Mouse (Mus musculus) adrenal gland, adult 8-10 months (tissue): Measurements from ENCODE around the gene Zfp316. TPM values are rescaled to one million over a fixed set of nuclear protein-coding genes. Genes with fewer than 3 reads are reported as not detected.
A peak's percentile ranks its signal among the peaks of the same experiment; 100 is the strongest.

Source experiments
- DNase-seq: peaks from one replicate; pipeline ENCODE4 v3.0.0; 2022
- total RNA-seq, 4 experiments: library from RNA; stranded (reverse); gene quantifications; 2 replicates each; pipeline ENCODE4 v1.2.4; 2022

The Zfp316 gene
- total RNA-seq, result 10 to 100 TPM; 11.0 to 13.1 (median 12.0) TPM

GRCm38 (mm10) chr5:143269363-143270150, at the start of gene Zfp316:
Gene Zfp316 (minus strand): TSS chr5:143270022.
- peak; percentile 50 for DNase-seq

GRCm38 (mm10) chr5:143317288-143317610, 47.4 kb upstream of the Zfp316 start:
- DNase-seq, result peak; percentile 55

DNA sequence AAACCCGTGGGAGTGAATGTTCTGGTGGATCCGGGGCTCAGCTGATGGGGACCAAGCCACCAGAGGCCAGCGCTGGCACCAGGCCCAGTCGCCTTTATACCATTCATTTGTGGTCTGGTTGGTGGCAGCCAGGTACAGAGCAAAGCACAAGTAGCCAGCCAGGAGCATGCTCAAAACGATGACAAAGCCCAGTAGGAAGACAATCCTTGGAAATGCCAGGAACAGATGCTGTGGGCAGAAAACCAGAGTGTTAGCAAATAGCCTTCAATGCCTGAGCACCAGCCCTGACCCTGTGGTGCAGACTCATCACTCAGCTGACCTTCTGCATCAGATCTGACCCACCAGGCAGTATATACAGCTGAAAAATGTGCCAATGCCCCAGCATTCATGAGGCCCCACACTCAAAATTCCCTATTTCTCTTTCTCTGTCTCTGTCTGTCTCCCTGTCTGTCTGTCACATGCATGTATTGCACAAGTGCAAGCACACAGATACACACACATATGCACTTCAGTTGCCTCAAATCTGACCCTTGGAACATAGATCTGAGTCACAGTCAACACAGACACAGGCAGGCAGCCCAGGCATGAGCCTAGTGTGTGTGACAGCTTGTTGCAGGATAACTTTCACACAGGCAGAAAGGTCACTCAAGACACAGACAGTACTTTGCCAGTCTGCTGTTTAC, 46.9 kb upstream of the Zfp316 start:
- DNase-seq, result peak; percentile 74

GRCm38 (mm10) chr5:143315514-143315888, 45.7 kb upstream of the Zfp316 start:
- no peak for DNase-seq

DNA sequence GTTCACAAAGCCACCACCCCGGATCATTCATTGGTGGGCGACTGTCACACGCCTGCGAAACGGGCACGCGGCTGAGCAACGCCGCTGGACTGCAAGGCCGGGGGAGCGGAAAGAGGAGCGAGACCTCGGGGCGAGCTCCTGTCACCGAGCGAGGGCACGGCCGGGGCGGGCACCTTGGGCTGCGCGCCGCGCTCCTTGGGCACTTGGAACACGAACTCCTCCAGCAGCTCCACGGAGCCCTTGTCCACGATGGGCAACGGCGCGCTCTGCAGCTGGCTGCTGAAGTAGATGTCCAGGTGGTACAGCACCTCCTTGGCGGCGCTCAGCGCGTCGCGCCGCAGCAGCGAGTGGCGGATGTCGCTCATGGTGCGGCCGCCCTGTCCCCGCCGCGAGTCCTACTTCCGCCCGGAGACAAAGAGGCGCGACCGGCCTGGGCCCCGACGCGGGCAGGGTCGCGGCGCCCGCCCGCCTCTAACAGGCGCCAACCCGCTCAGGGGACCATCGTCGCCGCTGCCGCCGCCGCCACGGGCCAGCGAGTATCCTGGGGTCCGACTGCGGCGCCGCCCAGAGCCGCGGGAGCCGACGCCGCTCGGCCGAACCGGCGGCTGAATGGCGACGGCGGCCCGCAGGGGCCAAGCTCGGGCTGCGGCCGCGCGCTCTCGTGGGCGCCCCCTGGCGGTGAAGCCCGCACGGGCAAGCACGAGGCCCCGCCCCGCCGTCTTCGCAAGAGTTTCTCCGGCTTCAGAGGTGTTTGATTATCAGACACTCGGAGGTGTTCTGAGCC, 45.1 kb upstream of the Zfp316 start, which contains the start of gene E130309D02Rik:
E130309D02Rik (minus strand) TSS at position 631 of the 784 bp plus-strand sequence.
- DNase-seq, result peak; percentile 75

DNA sequence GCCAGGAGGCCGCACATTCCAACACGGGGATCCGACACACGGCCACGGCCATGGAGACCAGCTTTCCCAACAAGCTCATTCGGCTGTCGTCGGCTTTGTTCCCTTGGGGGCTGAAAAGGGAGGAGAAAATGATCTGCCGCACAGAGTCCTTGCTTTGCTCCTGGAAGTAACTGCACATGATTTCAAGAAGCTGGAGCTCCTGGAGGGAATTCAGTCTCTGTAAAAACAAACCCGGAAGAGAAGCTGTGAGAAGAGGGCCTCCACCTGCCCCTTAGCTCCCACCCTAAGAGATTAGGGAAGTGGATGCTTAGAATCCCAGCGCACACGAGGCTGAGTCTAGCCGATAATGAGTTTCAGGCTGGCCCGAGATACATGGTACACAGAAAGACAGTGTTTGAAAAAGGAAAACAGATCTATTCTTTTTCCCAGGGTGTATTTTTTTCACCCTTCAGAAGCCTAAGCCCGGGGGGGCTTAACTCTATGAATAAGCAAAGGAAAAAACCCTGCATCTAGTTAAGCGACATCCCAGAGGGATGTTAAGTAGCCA, 44.4 kb upstream of the Zfp316 start:
- DNase-seq, result no peak

GRCm38 (mm10) chr5:143311886-143312285, 42.1 kb upstream of the Zfp316 start:
- peak; percentile 46 for DNase-seq

DNA sequence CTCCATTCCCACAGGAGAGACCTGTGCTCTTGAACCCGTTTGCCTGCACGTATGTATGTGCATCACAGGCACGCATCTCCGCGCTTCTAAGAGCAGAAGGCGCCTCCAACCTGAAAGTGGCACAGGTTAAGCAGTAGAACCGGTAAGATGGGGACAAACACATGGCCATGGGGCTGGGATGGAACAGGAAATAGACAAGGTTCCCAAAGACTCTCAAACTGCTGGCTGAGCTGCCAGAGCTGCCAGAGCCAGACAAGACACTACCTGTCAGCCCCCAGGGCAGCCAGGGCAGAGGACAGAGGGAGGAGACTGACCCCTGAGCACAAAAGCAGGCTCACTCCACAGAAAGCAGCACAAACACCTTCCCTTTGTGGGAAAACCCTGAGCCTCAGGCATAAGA, 40.1 kb upstream of the Zfp316 start:
- DNase-seq, result no peak

DNA sequence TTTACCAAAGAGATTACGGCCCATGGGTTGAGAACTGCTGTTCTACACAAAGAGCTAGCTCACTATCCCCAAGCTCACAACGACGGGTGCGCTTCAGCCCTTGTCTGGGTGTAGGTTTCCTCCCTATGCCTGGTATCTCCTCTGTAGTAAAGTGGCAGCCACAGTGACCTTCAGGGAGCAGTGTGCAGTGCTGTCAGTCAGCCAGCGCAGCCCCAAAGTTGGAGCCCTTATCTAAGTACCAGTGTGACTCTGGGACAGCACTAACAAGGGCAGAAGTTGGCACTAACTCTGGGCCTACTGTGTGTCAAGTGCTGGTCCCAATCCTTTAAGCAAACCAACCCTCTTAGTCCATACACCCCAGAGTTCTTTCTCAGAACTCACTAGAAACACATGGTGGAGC, 39.0 kb upstream of the Zfp316 start:
- no peak for DNase-seq

DNA sequence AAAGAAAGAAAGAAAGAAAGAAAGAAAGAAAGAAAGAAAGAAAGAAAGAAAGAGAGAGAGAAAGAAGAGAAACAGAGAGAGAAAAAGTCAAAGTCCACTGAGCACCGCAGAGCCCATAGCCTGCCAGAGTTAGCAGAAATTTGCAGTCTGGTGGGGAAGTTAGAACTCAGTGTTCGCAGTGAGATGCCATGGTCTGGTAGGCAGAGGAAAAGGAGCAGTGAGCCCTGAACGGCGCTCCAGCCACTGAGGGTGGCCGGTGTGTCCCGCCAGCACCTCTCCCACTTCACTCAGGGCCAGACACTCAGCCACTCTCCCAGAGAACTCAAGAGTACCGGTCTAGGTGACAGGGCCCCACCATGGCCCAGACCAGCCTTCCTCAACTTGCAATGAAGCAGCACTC, 34.4 kb upstream of the Zfp316 start:
- DNase-seq, result no peak

DNA sequence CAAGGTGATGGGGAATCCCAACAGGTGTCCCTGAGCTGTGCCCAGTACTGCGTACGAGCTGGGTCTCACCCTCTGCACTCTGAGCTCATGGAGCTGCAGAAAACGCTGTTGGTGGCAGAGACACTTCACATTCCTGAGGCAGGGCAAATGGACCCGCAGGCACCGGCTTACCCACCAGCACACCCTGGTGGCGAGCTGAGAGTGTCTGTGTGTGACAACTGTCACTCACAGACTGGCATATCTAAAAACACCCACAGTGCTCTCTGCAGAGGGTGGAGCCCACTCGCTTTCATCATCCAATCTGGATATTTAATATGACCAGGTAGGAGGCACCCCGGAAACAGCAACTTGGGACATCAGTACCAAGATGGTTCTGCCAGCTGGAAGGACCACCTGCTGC, 31.5 kb upstream of the Zfp316 start:
- DNase-seq, result no peak

DNA sequence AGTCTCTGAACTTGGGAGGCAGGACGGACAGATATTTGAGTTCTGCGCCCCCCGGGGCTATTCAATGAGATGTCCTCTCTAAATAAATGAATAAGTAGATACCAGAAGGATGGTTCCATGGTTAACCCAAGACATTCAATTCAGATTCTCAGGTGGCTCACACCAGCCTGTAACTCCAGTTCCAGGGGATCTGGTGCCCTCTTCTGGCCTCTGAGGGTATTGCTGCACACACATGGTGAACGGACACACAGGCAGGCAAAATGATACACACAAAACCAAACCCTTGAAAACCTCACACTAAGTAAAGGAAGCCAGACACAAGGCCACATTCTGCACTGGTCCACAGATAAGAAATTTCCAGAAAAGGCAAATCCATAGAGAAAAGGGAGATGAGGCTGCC, 29.9 kb upstream of the Zfp316 start:
- DNase-seq, result peak; percentile 30

DNA sequence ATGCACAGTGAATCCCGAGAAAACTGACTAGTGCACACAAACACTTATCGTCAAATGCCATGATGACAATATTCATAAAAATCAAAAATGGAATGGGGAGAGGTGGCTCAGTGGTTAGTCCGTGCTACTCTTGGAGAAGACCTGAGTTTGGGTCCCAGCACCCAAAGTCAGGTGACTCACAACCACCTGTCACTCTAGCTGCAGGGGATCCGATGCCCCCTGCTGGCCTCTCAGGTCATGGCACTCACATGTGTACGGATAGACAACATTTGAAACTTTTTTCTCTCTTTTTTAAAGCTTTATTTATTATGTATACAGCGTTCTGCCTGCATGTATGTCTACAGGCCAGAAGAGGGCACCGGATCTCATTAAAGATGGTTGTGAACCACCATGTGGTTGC, 28.6 kb upstream of the Zfp316 start:
- no peak for DNase-seq

GRCm38 (mm10) chr5:143297986-143298385, 28.2 kb upstream of the Zfp316 start:
- DNase-seq, result no peak

- no peak for DNase-seq
Observed at GRCm38 (mm10) chr5:143295330-143295729, 25.5 kb upstream of the Zfp316 start.

- no peak for DNase-seq
Observed at GRCm38 (mm10) chr5:143294862-143295261, 25.0 kb upstream of the Zfp316 start.

GRCm38 (mm10) chr5:143293404-143293803, 23.6 kb upstream of the Zfp316 start, which contains the start of gene Zfp853:
Gene Zfp853 (minus strand): TSS chr5:143293623.
- no peak for DNase-seq

GRCm38 (mm10) chr5:143292879-143293278, 23.1 kb upstream of the Zfp316 start:
- no peak for DNase-seq

DNA sequence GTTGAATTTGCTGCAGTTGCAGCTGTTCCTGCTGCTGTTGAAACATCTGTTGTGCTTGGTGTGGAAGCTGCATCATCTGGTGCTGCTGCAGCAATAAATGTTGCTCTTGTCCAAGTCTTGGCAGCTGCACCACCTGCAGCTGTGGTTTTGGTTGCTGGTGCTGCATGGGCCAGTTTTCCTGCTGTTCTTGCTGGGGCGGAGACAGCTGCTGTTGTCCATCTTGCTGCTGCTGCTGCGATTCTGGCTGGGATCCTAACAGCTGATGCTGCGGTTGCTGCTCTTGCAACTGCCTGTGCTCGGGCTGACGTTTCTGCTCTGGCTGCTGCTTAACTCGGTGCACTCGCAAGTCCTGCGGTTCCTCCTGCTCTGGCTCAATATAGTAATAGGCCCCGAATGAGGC, 19.5 kb upstream of the Zfp316 start:
- DNase-seq, result no peak

- DNase-seq, result no peak
Observed at GRCm38 (mm10) chr5:143288378-143288911, 18.6 kb upstream of the Zfp316 start.

DNA sequence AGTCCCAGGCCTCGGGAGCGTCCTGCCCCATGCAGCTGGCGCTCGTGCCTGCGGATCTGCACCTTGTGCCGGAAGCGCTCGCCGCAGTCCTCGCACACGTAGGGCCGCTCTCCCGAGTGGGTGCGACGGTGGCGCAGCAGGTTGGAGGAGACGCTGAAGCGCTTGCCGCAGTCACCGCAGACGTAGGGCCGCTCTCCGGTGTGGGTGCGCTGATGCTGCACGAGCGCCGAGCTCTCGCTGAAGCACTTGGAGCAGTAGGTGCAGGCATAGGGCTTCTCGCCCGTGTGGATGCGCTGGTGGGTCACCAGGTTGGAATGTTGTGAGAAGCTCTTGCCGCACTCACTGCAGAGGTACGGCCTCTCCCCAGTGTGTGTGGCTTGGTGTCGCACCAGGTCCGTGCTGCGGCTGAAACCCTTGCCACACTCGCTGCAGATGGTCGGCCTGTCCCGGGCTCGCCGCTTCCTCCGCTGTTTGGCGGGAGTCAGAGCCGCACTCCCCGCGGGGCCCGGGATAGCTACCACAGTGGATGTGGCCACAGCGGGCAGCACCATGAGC, 18.0 kb upstream of the Zfp316 start:
- DNase-seq, result no peak

- DNase-seq, result no peak
Observed at GRCm38 (mm10) chr5:143284762-143285161, 14.9 kb upstream of the Zfp316 start.
